Mouse (Mus musculus) kidney, adult 11 months (tissue): ENCODE measurements at regions not wholly inside any gene's neighbourhood (a gene's known extent, or its start where the extent isn't known, plus 50 kb on each side); places are given as distances from the start of the nearest gene placed in this dataset.
A peak's percentile ranks its signal among the peaks of the same experiment; 100 is the strongest.

Source experiments
- DNase-seq: peaks from one replicate; pipeline ENCODE4 v3.0.0; 2022

DNA sequence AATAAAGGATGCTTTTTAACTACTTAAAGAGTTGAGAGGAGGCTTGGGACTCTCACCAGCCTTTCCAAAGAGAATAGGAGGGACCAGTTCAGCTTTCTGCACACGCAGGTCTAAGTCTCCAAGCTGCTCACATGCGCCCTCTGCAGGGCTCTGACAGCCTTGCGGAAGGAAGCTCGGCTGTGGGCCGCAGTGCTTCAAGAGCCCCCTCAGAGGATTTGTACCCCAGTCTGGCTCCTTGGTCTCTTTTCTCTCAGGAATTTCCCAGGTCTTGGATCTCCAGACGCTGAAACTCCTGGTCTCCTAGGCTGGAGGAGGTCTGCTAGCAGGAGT, 429.9 kb downstream of the Fut8 start:
- peak; percentile 23 for DNase-seq

DNA sequence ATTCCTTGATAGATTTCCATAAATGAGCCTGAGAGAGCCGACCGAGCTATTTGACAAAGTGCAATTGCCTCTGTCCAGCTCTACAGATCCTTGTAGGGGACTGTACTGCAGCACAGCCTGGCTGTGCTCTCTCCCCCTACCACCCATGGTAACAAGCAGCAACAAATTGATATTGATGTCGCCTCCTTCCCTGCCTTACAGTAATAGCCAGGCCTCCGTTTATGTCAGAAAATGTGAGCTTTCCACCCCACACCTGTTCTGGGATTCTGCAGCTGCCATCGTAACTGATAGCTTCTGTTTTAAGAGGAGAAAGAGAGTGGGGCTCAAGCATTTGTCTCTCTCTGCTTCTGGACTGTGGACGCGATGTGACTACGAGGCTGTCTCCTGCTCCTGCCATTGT, 432.6 kb downstream of the Fut8 start:
- DNase-seq = no peak

DNA sequence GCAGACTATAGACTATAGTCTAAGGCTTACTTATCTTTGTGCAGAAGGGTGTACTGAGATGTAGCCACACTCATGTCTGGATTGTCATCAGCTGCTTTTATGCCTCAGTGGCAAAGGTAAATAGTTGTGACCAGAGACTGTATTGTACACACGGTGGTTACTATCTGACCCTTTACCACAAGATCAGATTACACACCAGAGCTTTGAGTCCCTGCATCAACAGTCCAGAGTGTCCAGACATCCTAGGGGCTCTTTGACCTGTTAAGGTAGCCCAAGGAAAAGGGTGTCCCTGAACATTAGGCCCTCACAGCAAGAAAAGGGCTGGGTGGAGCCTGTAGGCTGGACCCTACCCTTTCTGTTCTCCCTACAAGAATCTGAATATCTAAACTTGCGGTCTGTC, 436.4 kb downstream of the Fut8 start:
- no peak for DNase-seq

DNA sequence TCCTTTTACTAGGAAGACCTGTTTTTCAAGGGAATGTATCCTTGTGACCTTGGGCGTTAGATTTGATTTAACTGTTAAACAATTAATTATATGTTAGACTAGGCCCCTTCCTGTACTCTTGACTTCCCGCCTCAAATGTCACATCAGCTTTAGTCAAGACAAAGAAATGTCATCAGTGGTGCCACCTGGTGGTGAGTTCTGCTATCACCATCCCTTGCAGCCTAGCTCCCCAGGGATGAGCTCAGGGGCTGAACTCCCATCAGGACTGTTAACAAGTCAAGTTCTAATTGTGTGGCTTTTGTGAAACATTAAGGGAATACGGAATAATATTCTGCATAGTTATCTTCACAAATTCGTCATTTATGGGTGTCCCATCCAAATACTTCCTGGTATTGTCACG, 436.8 kb downstream of the Fut8 start:
- no peak for DNase-seq

DNA sequence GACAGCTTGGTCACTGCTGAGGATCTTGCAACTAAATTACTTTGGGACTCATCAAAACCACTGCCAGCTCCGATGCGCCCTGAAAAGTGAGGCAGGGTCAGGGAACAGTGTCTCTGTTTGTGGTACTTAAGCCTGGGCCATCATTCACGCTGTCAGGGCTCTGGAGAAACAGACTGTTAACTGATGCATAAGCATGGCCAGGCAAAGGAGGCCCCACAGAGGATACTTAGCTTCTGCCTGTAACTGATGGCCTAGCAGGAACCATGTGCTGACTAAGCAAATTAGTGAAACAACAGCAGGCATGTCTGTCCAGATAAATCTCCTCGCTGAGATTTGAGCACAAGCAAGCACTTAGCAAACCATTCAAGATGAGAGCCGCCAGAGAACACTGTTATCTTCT, 440.1 kb downstream of the Fut8 start:
- DNase-seq = no peak

DNA sequence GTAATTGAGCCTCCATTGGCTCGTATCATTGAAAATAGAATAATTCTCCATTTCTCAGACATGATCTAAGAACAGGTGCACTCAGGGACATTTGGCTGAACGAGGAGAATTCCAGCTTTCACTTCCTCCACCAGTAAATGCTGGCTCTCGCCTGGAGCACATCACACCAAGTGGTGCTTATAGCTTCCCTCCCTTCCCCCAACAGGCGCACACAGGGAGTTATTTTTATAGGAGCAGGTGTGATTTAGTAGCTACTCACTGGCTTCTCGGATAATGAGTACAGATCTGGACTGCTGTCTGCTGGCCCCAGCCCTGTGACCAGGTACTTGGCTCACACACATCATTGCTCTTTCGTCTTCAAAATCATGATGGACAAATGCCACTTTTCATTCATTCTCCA, 456.2 kb downstream of the Fut8 start:
- DNase-seq = peak; percentile 10

DNA sequence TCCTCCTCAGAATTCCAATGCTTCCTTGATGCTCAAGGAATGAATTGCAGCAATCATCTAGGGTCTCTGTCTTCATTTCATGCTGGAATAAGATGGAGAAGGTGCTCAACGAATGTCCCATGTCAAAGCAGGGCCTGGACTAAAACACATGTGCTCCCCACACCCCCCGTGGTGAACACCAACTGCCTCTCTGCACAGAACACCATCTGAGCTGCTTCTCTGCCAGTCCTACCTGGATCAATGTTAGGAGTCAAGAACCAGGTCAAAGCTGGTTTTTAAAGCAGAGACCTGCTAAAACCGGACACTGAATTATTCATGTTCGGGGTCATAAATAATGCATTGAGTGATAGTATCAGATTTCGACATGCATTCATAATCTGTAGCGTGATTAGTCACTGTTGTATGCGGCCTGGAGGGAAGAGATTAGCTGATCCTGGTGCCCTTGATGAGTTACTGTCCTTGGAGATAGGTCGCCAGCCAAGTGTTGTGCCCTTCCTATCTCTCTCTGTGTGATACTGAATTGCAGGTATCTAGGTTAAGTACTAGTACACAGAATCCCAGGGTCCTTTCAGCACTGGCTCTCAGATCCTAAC, 458.2 kb downstream of the Fut8 start:
- DNase-seq = no peak

DNA sequence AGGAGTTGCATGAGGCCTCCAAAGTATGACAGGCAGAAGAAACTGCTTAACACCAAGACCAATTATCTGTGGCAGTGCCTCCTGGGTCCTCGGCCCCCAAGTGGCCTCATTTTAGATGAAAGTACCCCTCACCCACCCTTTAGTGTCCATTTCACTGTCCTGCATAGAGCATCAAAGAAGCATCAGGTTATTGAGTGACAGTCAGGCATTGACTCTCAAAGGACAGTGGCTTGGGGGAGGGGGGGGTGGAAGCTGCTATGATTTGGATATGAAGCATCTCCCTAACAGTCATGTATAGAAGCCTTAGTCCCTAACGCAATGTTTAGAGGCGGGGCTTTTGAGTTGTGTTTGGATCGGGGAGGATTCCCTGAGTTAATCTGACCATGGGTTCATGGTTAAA, 458.7 kb downstream of the Fut8 start:
- no peak for DNase-seq

DNA sequence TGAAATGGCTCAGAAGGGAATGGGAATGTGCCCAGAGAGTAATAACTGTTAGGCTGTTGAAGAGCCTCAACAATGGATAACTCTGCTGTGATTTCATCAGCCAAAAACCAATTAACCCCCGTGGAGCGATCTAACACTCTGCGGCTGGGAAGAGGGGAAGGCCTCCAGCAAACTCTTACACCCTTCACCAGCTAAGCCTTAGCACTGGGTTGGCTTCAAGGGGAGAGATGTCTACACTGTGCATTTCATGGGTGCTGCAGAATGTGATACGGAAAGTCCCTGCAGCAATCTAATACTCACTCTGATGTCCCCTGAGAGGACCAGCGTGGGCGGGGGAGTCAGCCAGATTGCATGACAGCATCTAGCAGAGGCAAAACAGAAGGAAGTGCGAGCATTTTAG, 460.2 kb downstream of the Fut8 start:
- DNase-seq = no peak

DNA sequence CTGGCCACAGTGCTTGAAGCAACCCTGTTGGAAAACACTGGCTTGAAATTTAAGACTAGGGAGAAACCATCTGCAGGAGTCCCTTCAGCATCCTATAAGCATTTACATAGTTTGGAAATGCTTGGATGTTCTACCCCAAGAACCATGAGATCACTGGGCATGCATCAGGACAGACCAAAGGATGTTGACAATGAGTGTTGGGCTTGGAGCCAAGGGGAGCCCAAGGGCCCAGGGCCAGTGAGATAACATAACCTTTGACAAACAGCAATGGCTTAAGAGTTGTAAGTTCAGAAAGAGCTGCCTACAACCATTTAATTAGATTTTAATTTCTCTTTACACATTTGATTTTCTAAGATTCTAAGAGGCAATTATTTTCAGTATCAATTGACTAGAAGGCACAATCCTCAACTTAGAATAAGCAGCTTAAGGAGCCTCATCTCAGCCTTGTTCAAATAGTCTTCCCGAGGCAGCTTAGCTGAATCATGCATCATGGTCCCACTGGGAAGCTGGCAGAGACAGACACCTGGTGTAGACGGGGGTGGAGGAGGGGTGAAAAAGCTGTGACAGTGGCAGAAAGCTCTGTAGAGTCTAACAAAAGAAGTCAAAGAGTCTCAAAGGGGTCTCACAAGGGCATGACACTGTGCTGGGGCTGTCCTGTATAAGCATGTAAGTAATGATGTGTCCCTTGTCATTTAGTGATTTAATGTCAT, 462.1 kb downstream of the Fut8 start:
- no peak for DNase-seq

DNA sequence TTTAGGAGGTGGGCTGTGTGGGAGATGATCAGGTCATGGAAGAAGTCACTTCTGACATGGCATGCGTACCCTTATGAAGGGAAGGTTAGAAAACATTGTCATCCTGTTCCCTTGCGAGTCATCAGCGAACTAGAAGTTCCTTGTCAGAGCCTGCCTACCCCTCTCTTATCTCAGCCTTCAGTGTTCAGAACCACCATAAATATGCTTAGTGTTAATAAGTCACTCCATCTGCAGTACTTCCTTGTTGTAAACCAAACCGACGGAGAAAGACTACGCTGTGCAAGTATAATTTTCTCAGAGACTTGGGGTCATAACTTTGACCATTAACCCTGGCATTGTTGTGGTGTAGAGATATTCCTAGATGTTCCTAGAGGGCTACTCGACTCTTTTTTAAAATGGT, 477.6 kb downstream of the Fut8 start:
- no peak for DNase-seq

DNA sequence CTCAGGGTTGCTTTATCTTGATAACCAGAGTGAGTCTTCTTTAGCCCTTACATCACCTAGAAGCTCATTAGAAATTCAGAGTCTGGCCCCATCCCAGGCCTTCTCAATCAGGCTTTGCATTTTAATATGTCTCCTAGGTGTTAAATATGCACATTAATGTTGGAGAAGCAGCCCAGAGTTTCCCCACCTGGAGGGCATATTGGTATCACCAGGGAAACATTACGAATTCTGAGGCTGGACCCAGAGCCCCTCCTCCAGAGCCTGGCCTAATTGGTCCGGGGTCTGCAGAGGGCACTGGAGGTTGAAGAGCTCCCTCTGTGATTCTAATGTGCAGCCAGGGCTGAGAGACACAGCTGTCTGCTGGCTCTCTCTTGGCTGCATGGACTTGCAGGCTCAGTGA, 478.1 kb downstream of the Fut8 start:
- no peak for DNase-seq

DNA sequence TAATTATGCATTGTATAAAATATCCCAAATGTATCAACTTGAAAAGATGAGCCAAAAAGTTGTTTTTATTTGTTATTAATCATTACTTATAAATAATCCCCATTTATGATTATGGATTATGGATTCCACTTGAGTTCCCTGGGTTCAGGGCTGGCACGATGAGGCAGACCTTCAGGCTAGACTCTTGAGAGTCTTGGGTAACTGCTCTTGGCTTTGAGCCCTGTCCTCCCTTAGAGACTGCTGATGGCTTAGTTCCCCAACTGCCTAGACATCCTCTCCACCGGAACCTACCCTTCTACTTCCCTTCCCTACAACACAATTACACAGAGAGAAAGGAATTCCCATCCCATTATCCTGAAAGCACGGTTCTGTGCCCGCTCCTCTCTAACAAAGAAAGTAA, 466.3 kb upstream of the Gm6657 start:
- no peak for DNase-seq

DNA sequence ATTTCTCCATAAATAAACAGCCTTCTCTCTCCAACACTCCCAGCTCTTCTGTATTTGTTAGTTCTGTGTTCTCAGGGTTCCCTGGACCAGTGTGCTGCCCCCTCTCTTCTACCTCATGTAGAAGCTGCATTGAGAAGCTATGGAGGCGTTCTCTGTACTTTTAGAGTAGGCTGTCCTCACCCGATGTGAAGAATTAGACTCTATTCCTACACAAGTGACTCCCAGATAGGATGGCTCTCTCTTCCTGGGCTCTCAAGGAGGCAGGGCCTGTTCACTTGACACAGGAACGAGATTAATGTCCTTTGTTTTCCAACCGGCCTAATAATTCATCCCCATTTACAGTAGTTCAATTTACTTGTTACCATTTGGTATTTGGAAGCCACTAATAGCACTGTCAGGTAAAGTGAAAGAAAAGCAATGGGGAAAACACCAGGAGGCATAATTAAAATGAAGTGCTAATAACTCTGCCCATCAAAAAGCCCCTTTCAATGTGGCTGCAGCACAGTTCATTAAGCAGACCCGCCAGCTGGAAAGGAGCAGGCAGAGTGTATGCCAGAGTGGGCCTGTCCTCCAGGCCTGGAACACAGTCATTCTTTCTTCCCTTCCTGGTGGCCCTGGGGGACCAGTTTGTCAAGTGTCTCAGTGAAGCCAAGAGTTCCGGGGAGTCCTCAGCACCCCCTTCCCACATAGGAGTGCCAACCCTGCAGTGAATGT, 454.8 kb upstream of the Gm6657 start:
- peak; percentile 2 for DNase-seq

DNA sequence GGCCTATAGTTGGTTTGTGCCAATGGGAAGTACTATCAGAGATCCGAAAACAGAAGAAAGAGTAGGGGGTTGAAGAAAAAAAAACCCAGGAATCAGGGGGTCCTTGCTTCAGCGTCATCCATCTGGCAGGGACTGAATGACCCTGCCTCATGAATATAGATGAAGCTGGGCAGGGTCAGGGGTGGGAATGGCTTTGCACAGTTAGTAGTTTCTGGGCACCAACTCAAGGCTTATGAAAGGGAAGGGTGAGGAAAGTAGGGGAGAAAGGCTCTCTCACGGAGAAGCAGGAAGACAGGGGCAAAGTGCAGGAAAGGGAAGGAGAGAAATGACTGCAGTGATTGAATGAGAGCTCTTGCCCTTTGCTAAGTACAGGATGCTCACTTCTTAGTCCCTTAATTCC, 451.3 kb upstream of the Gm6657 start:
- peak; percentile 6 for DNase-seq

DNA sequence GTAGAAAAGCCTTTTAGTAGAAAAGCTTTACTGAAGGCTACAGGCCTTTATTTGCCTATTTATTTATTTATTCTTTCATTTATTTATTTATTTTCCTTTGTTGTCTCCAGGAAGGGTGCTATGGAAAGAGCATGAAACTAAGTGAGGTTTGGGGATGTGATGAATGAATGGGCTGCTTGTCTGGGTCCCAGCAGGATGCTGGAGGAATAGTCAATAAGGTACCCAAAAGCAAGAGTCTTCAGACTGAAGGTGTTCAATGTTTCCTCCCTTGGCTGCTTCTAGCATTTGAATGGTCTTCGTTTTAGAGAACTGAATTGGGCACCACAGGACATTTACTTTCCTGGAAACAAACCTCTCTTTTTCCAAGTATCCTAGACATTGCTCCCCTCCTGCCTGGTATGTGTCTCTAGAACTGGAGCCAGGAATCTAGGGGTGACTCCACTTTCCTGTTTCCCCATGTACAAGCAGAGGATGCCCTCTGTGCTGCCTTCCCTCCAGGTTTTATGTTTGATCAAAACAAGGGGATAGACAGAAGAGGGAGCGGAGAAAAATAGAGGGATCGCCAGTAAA, 444.5 kb upstream of the Gm6657 start:
- no peak for DNase-seq

DNA sequence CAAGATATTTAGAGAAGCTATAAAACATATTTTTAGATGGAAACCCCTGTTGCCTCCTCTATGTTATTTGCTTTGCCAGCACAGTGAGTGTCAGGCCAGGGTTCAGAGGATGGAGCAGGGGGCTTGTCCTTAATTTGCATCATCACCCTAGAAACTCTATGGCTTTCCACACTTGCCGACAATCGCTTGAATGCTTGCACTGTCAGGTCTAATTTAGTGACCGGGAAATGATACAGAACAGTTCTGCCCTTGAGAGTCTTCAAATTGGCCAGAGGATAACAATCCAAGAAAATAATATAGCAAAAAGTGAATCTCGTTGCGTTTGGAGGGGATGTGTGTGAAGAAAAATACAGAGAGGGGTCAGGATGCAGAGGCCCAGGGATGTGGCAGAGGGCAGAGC, 441.9 kb upstream of the Gm6657 start:
- DNase-seq = no peak

DNA sequence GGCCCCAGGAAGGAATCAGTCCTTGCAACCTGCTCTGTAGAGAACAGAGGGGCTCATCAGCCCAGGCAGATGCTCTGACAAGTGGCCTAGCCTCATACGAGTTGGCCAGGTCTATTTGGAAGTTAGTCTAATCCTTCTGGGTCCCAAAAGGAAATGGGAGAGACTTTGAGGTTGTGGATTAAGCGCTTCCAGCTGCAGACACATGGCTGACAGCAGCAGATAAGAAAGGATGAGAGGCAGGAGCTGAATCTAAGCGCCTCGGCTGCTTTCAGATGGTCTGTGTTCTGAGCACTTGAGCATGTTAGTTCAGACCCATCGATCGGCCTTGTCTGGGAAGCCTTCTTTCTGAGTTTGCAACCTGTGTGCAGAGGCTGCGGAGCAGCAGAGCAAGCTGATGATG, 438.0 kb upstream of the Gm6657 start:
- no peak for DNase-seq

DNA sequence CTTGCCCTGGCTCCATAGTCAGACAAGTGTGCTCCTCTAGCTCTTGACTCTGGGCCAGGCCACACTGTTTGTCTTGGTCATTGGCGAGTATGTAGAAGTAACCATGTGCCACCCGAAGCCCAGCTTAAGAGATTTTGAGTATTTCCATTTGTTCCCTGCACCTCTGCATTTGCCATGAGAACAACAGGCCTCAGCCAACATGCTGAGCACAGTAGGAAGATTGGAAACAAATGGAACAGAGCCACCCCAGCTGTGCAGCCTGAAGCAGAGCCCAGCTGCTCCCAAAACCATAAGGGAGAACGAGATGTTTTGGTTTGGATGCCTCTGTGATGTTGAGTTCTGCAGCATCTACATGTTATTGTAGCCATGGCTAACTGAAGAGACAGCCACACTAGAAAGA, 433.1 kb upstream of the Gm6657 start:
- no peak for DNase-seq

DNA sequence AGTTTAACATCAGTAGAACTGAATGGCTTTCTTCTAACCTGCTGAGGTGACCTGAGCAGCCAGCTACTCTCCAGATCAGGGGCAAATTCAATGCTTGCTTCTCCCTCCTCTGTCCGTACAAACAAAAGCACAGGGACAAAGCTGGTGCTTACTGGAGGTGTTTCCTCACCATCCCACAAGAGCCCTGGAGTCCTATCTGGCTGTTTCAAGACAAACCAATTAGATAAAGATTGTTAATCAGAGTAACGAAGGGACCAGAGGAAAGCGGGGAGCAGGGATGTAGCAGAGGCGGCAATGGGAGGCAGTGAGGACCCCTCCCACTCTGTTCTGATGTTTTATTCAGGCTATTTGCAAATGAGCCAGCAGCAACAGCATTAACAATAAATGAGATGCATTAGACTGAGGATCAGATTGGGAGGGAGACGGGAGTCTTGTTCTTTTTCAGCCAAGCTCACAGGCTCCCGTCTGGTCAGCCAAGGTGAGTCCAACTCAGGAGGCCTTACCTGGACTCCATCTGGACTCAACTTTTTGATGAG, 418.0 kb upstream of the Gm6657 start:
- DNase-seq = no peak

DNA sequence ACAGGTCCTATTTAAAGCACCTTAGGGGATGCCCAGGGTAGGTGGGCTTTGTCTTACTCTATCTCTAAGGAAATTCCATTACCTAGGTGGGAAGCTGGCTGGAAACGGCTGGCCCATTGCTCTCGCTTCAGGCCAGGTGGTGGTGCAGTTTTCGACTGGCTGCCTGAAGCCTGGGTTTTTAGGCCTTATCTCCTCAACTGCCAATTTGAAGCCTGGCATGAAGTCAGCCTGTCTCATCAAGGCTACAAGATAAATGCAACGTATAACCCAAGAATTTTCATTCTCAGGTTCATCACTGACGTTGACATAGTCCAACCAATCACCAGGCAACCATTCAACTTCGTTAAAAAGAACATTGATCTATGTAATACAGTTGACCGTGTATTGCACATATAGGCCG, 417.3 kb upstream of the Gm6657 start:
- no peak for DNase-seq

DNA sequence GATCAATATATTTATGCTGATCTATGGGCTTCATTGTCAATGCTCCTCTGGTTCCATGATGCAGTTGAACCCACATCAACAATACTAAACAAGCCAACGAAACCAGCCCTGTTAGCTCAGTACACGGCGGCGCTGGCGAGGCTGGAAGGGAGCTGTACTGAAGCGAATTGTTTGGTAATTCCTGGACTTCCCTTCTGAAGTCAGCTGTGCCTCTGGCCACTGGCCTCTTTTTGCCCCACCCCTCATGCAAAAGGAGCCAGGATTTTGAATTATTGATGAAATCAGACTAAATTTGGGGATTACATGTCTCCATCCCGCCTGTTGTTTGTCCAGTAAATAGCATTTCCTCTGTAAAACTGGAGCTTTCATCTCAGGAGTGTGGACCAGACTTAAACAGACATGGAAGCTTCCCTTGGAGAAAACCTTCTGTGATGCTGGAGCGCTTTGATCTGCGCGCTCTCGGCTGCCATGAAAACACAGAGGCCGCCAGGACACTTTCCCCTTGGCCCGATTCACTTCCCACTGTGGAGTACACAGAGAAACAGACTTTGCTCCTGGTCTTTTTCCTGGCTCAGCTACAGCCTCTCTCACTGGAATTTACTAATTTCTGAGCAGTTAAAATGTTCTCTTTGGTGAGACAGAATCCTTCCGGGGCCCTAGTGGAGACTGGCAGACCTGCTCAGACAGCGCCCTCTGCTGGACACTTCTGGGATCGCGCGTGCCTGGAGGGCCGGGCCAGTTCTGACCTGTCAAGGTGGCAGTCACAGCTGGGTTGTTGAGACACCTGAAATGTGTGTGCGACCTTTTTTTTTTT, 412.9 kb upstream of the Gm6657 start:
- peak; percentile 85 for DNase-seq

DNA sequence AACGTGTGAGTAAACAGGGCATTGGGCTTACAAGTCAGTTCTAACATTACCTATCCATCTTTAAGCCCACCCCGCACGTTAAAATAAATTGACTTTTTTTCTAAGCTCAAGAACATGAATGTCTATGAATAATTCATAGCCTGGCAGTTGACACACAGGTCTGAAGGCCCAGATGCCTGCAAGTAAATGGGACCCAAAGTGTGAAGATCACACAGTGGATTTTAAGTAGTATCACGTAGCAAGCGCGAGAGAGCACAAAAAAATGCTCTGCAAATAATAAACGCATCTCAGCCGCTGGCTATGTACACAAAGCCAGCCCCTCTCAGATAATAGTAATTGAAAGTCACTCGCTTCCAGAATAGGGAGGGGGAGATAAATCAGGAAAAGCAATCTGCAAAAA, 410.1 kb upstream of the Gm6657 start:
- no peak for DNase-seq
